Mouse (Mus musculus): ENCODE data around the gene Gstm3.
A peak's percentile ranks its signal among the peaks of the same experiment; 100 is the strongest.

DNA sequence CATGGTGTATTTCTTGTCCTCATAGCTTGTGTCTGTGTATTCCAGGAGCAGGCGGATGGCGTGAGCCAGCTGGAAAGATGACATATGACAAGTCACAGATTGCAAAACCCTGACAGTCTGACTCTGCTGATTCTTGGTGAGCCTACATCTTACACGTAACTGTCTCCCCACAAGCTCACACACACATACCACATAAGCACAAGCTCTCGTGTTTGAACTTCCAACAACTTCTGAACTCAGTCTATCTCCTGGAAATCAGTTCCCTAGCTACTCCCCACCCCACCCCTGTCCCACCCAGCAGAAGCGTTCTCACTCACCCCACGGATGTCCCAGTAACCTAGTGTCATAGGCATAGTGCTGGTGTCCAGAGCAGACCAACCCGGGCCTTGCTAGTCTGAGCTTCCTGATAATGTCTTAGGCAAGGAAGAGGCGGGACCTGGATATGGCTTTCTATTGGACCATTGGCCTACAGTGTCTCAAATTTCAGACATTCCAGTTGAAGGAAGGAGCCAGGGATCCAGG is 17.0 kb upstream of the Gstm3 start, which contains the start of gene Gstm2:
- TF ChIP-seq CTCF (IDR thresholded peaks at IDR 0.05) = no peak
- peak; percentile 66 for TF ChIP-seq POLR2A (IDR thresholded peaks at IDR 0.05; ENCODE audit: insufficient read depth, low read depth, low read length)
- TF ChIP-seq EP300 (IDR thresholded peaks at IDR 0.05; ENCODE audit: insufficient read depth, low read depth, low read length) = 0 out of 2 replicates have a peak, but pooled peaks have one; percentile 48

Data from heart, adult 2 months (tissue).